Mouse (Mus musculus): ENCODE data around the gene Gm11444.

DNA sequence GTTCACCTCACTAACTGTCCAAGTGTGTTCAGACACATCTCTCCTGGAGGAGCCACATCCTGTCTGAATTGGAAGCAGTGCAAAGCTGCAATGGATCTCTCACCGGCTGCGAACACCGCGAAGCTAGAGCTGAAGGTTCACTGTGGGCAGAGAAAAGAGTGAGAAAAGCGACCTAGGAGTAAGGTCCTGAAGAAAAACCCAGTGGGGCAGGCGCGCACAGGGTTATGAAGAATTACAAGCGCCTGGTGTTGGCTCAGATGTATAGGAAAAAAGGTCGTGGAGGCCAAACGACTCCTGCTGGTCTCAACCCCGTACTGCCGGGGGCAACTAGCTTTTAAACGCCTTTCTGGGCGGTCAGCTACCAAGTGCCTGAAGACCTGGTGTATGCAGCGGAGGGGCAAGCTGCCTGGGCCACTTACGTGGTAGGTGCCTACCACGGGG, 19.2 kb downstream of the Gm11444 start:
- TF ChIP-seq POLR2A (IDR thresholded peaks at IDR 0.05; ENCODE audit: control insufficient read depth, low read depth, low read length) (no peak), CTCF (IDR thresholded peaks at IDR 0.05; ENCODE audit: control insufficient read depth, insufficient read depth, insufficient replicate concordance, low read depth, low read length) (no peak)

Data from testis, adult 2 months (tissue).